Mouse (Mus musculus): Measurements from ENCODE around the gene Abcb8. TPM values are rescaled to one million over a fixed set of nuclear protein-coding genes. Genes with fewer than 3 reads are reported as not detected.

Abcb8 gene
- total and polyA plus RNA-seq, 2 experiments = 21.5 to 71.0 TPM

DNA sequence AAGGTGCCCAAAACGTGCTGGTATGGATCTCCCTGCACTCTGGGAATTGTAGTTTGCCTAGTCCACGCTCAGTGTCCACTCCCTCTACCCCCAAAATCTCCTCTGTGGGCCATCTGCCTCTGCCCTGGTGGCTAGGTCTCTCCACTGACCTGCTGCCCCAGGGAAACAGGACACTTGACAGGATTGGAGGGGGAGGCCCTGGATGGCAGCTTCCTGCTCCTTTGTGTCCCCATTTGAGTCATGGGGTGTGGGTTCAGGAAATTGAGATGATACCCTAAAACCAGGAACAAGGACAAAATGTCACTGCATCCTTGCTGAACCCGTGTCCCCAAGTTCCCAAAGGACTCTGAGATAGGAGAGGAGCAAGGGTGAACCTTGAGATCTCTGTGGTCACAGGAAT, 29.4 kb upstream of the Abcb8 start:
- Histone ChIP-seq H3K4me3 (ENCODE audit: insufficient read depth, low read depth, low read length) (no peak overlapping the region), H3K9ac (ENCODE audit: low read depth, low read length) (no peak overlapping the region), H3K79me2 (ENCODE audit: control insufficient read depth, insufficient read depth, low read length) (no peaks in the 10 kb centered on the region), H3K27me3 (ENCODE audit: control insufficient read depth, insufficient read depth, low read length) (no peaks in the 10 kb centered on the region), H3K4me1 (ENCODE audit: control insufficient read depth, insufficient read depth, low read length) (no peaks in the 10 kb centered on the region), H3K36me3 (ENCODE audit: control insufficient read depth, insufficient read depth, low read length) (no peaks in the 10 kb centered on the region), H3K27ac (replicated peaks; ENCODE audit: insufficient read depth, low read depth, low read length) (peak overlapping the region; percentile 10; the same call in 1 of the 2 replicates)
- TF ChIP-seq POLR2A (IDR thresholded peaks at IDR 0.05; ENCODE audit: extremely low read depth, insufficient read depth, low read length) (no peak), CTCF (IDR thresholded peaks at IDR 0.05; ENCODE audit: low read depth, low read length) (no peak)
- WGBS = 62% methylated on average over 3 of the region's 3 CpGs
- no peak for DNase-seq (ENCODE audit: extremely low read depth, low read depth, low spot score)

DNA sequence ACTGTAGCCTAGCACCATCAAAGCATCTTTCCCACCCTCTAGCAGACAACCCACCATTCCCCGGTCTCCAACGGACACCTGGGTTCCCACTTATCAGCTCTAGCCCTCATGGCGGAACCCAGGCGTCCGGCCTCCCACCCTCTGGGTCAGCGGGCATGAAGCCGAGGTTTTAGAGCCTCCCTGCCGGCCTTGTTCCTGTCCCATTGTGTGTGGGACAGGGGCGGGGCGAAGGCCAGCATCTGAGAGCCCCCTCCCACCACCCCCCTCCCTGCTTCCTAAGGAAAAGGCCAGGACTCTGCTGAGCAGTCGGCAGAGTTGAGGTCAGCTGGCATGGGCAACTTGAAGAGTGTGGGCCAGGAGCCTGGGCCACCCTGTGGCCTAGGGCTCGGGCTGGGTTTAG, 29.0 kb upstream of the Abcb8 start, which contains the start of gene Nos3:
Gene Nos3 (plus strand): TSS at position 303 of the 400 bp plus-strand sequence.
- no peaks in the 10 kb centered on the region for H3K4me1 ChIP-seq (ENCODE audit: control insufficient read depth, insufficient read depth, low read length)
- H3K27ac ChIP-seq (replicated peaks; ENCODE audit: insufficient read depth, low read depth, low read length) = peak within 1 kb of the TSS; percentile 55

DNA sequence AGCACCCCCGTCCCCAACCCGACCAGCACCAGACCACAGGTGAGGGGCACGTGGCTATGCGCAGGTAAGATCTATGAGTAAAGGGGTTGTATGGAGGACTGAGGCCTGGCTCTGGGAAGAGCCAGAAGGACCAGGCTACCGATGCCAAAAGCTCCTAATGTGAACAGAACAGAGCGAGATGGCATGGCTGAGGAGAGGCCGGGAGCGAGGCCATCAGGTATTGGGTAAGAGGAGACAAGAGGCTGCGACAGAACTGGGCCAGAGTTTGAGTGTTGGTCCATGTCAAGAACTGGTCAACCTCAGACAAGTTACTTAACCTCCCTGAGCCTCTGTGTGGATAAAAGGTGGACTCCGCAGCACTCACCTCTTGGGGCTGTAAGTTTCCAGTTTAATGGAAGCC, 28.5 kb upstream of the Abcb8 start:
- Histone ChIP-seq H3K36me3 (ENCODE audit: control insufficient read depth, insufficient read depth, low read length) (no peaks in the 10 kb centered on the region), H3K27ac (replicated peaks; ENCODE audit: insufficient read depth, low read depth, low read length) (peak overlapping the region; percentile 55), H3K27me3 (ENCODE audit: control insufficient read depth, insufficient read depth, low read length) (no peaks in the 10 kb centered on the region), H3K9ac (ENCODE audit: low read depth, low read length) (peak overlapping the region; percentile 56), H3K79me2 (ENCODE audit: control insufficient read depth, insufficient read depth, low read length) (no peaks in the 10 kb centered on the region), H3K4me3 (ENCODE audit: insufficient read depth, low read depth, low read length) (peak overlapping the region; percentile 60), H3K4me1 (ENCODE audit: control insufficient read depth, insufficient read depth, low read length) (no peaks in the 10 kb centered on the region)
- TF ChIP-seq POLR2A (IDR thresholded peaks at IDR 0.05; ENCODE audit: extremely low read depth, insufficient read depth, low read length) (no peak), CTCF (IDR thresholded peaks at IDR 0.05; ENCODE audit: low read depth, low read length) (no peak)
- 82% methylated on average over 10 of the region's 10 CpGs for WGBS
- DNase-seq (ENCODE audit: extremely low read depth, low read depth, low spot score) = no peak

More for the DNA sequence above, 29.0 kb upstream of the Abcb8 start, which contains the start of gene Nos3:
- Histone ChIP-seq H3K79me2 (ENCODE audit: control insufficient read depth, insufficient read depth, low read length) (no peaks in the 10 kb centered on the region), H3K27me3 (ENCODE audit: control insufficient read depth, insufficient read depth, low read length) (no peaks in the 10 kb centered on the region), H3K36me3 (ENCODE audit: control insufficient read depth, insufficient read depth, low read length) (no peaks in the 10 kb centered on the region), H3K4me3 (ENCODE audit: insufficient read depth, low read depth, low read length) (peak within 1 kb of the TSS; percentile 60), H3K9ac (ENCODE audit: low read depth, low read length) (peak within 1 kb of the TSS; percentile 56)
- no peak for DNase-seq (ENCODE audit: extremely low read depth, low read depth, low spot score)
- 73% methylated on average over 12 of the region's 12 CpGs for WGBS
- TF ChIP-seq POLR2A (IDR thresholded peaks at IDR 0.05; ENCODE audit: extremely low read depth, insufficient read depth, low read length) (no peak), CTCF (IDR thresholded peaks at IDR 0.05; ENCODE audit: low read depth, low read length) (no peak)

DNA sequence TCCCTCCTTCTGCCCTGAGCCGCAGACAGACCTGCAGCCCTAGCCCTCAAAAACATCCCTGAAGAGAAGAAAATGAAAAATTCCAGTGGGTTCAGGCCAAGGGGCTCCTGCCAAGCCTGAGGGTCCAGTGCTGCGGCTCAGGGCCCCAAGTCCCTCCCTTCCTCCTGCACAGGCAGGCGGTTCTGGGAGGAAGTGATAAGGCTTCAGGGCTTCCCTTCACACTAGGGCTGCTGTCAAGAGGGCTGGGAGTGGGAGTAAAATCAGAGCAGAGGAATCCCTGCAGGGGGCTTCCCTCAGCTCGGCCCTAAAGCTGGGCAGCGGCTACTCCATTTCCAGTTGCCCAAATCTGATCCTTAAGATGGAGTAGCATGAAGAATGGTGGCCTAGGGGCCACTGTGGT, 27.9 kb upstream of the Abcb8 start:
- WGBS = 48% methylated on average over 5 of the region's 5 CpGs
- H3K27me3 ChIP-seq (ENCODE audit: control insufficient read depth, insufficient read depth, low read length) = no peaks in the 10 kb centered on the region
- H3K36me3 ChIP-seq (ENCODE audit: control insufficient read depth, insufficient read depth, low read length) = no peaks in the 10 kb centered on the region
- no peaks in the 10 kb centered on the region for H3K4me1 ChIP-seq (ENCODE audit: control insufficient read depth, insufficient read depth, low read length)
- no peak overlapping the region for H3K9ac ChIP-seq (ENCODE audit: low read depth, low read length)
- peak overlapping the region; percentile 55 for H3K27ac ChIP-seq (replicated peaks; ENCODE audit: insufficient read depth, low read depth, low read length)
- no peak for DNase-seq (ENCODE audit: extremely low read depth, low read depth, low spot score)
- H3K4me3 ChIP-seq (ENCODE audit: insufficient read depth, low read depth, low read length) = peak overlapping the region; percentile 60
- TF ChIP-seq CTCF (IDR thresholded peaks at IDR 0.05; ENCODE audit: low read depth, low read length) = no peak
- TF ChIP-seq POLR2A (IDR thresholded peaks at IDR 0.05; ENCODE audit: extremely low read depth, insufficient read depth, low read length) = no peak
- H3K79me2 ChIP-seq (ENCODE audit: control insufficient read depth, insufficient read depth, low read length) = no peaks in the 10 kb centered on the region

DNA sequence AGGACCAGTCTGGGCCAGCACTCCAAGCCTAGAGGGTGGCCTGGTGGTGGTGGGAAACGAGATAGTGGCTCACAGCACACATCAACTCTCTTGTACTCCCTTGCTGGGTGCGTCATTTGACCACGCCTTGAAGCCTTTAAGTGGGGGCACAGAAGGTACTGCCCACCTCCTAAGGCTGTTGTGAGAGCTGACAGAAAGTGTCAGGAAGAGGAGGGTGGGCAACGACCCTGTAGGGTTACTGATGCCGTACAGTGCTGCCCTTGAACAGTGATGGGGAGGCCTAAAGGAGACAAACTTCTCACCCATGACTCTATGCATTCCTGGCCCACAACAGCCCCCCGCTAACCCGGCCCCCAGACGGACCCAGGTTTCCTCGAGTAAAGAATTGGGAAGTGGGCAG, 27.0 kb upstream of the Abcb8 start:
- H3K27me3 ChIP-seq (ENCODE audit: control insufficient read depth, insufficient read depth, low read length) = no peaks in the 10 kb centered on the region
- H3K4me3 ChIP-seq (ENCODE audit: insufficient read depth, low read depth, low read length) = no peak overlapping the region
- H3K36me3 ChIP-seq (ENCODE audit: control insufficient read depth, insufficient read depth, low read length) = no peaks in the 10 kb centered on the region
- DNase-seq (ENCODE audit: extremely low read depth, low read depth, low spot score) = no peak
- TF ChIP-seq POLR2A (IDR thresholded peaks at IDR 0.05; ENCODE audit: extremely low read depth, insufficient read depth, low read length) (no peak), CTCF (IDR thresholded peaks at IDR 0.05; ENCODE audit: low read depth, low read length) (no peak)
- no peaks in the 10 kb centered on the region for H3K4me1 ChIP-seq (ENCODE audit: control insufficient read depth, insufficient read depth, low read length)
- no peak overlapping the region for H3K9ac ChIP-seq (ENCODE audit: low read depth, low read length)
- WGBS = 84% methylated on average over 9 of the region's 9 CpGs
- H3K79me2 ChIP-seq (ENCODE audit: control insufficient read depth, insufficient read depth, low read length) = no peaks in the 10 kb centered on the region
- H3K27ac ChIP-seq (replicated peaks; ENCODE audit: insufficient read depth, low read depth, low read length) = no peak overlapping the region

DNA sequence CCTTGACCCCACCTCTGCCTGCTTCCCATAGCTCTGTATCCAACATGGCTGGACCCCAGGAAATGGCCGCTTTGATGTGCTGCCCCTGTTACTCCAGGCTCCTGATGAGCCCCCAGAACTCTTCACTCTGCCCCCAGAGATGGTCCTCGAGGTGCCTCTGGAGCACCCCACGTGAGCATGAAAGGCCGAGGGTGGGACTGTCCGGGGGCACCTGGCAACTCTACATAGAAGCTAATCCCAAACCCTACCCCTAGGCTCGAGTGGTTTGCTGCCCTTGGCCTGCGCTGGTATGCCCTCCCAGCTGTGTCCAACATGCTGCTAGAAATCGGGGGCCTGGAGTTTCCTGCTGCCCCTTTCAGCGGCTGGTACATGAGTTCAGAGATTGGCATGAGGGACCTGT, 23.7 kb upstream of the Abcb8 start:
- no peaks in the 10 kb centered on the region for H3K36me3 ChIP-seq (ENCODE audit: control insufficient read depth, insufficient read depth, low read length)
- H3K79me2 ChIP-seq (ENCODE audit: control insufficient read depth, insufficient read depth, low read length) = no peaks in the 10 kb centered on the region
- H3K4me1 ChIP-seq (ENCODE audit: control insufficient read depth, insufficient read depth, low read length) = no peaks in the 10 kb centered on the region
- no peak overlapping the region for H3K27ac ChIP-seq (replicated peaks; ENCODE audit: insufficient read depth, low read depth, low read length)
- no peak overlapping the region for H3K4me3 ChIP-seq (ENCODE audit: insufficient read depth, low read depth, low read length)
- H3K9ac ChIP-seq (ENCODE audit: low read depth, low read length) = no peak overlapping the region
- whole genome bisulfite sequencing = 88% methylated on average over 9 of the region's 9 CpGs
- H3K27me3 ChIP-seq (ENCODE audit: control insufficient read depth, insufficient read depth, low read length) = no peaks in the 10 kb centered on the region
- TF ChIP-seq CTCF (IDR thresholded peaks at IDR 0.05; ENCODE audit: low read depth, low read length) (no peak), POLR2A (IDR thresholded peaks at IDR 0.05; ENCODE audit: extremely low read depth, insufficient read depth, low read length) (no peak)
- DNase-seq (ENCODE audit: extremely low read depth, low read depth, low spot score) = no peak

Measured in liver, adult 2 months (tissue).